Mouse (Mus musculus) spleen, postnatal 10 days (tissue): ENCODE measurements around the gene Shmt1.
A peak's percentile ranks its signal among the peaks of the same experiment; 100 is the strongest.
"Not testable (repeated sequence)": the region's sequence is repeated elsewhere in the genome, so short reads cannot be mapped to it uniquely, and the experiment has no call there.

Experiments
- DNase-seq, 2 experiments: peaks; one replicate each; pipeline ENCODE4 v3.0.0; 2021 to 2022; ENCODE audit warnings: low spot score in 2 of 2

The Shmt1 gene

DNA sequence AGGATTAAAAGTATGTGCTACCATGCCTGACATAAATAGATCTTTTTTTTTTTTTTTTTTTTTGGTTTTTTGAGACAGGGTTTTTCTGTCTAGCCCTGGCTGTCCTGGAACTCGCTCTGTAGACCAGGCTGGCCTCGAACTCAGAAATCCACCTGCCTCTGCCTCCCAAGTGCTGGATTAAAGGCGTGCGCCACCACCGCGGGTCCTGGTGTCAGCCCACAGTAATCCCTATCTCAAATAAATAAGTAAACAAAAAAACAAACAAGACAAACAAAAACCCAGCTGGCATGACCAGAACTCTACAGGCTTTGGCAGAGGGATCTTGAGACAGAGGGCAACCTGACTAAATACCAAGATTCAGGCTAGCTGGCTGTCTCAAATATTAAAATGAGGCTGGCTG is at the start of gene Shmt1:
Shmt1 (minus strand) TSS at position 101 of the 400 bp plus-strand sequence.
- DNase-seq, result not testable (repeated sequence)

GRCm38 (mm10) chr11:60856587-60856986 is 45.1 kb upstream of the Shmt1 start:
- no peak for DNase-seq

DNA sequence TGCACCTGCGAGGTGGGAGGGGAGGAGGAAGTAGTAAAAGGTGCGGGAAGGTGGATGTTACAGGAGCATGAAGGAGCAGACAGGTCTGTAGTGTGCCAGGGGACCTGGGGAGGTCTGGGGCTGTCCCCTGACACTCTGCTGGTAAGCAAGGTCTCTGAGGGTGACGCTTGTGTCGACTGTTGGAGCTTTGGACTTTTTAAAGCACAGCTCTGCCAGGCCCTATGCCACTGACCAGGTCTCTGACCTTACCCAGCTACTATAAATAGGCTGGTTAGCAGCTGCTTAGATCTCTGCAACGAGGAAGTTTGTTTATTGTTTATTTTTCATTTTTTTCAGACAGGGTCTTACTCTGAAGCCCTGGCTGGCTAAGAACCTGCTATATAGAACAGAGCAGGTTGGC is 33.9 kb upstream of the Shmt1 start:
- DNase-seq, result no peak

GRCm38 (mm10) chr11:60843412-60843811 is 31.9 kb upstream of the Shmt1 start:
- DNase-seq, result no peak

DNA sequence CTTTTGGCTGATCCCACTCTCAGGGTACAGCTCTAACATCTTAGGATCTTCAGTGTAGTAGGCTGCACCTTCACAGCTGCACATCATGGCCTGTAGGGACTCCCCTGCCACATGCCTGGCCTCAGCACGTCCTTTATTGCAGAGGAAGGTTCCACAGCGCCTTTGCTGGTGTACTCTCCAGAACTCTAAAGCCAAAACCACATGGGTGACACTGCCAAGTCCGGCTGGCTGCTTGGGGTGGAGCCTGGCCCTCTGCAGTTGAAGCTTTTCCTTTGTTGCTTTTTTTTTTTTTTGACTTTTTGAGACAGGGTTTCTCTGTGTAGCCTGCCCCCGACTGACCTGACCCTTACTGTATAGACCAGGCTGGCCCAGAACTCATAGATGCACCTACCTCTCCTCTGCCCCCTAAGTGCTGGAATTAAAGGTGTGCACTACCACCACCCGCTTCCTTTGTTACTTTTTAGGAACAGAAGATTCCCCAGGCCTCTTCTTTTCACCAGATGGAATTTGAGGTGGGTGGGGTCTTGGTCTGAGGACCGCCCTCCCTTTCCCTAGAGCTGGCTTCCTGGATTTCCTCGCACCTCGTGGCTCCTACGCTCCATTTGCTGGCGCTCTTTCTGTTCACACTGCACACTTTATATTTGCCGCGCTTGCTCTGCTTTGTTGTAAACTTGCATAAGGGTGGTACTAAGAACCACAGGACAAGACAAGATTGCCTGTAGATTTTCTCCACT is 30.1 kb upstream of the Shmt1 start:
- DNase-seq, result no peak

DNA sequence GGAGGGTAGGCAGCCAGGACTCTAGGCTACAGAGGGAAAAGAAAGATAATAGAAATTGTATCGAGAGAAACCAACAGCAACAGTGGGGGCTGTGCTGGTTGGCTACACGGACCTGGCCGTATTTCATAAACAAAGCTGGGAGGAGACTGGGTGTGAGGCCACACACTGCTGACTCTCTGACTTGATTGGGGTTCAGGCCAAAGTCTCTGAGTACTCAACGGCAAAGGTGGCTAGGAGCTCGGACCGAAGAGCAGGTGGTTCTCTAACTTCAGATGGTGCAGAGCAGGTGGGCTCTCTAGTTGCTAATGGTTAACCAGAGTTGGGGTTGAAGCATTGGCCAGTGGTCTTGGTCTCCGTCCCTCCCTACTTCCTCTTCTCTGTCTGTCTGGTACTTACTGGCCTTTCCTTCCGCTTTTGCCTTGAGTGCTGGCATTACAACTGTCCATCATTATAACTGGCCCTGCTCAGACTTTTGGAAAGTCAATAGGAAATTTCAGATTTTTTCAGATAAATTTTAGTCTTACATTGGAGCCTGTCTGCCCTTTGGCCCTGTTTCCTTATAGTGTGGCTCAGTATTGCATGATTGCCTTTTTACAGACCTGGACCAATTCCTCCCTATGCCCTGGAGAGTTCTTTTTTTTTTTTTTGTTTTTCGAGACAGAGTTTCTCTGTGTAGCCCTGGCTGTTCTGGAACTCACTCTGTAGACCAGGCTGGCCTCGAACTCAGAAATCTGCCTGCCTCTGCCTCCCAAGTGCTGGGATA is 26.3 kb upstream of the Shmt1 start:
- no peak for DNase-seq

- DNase-seq, result no peak
Measured at GRCm38 (mm10) chr11:60836897-60837296, 25.4 kb upstream of the Shmt1 start.

DNA sequence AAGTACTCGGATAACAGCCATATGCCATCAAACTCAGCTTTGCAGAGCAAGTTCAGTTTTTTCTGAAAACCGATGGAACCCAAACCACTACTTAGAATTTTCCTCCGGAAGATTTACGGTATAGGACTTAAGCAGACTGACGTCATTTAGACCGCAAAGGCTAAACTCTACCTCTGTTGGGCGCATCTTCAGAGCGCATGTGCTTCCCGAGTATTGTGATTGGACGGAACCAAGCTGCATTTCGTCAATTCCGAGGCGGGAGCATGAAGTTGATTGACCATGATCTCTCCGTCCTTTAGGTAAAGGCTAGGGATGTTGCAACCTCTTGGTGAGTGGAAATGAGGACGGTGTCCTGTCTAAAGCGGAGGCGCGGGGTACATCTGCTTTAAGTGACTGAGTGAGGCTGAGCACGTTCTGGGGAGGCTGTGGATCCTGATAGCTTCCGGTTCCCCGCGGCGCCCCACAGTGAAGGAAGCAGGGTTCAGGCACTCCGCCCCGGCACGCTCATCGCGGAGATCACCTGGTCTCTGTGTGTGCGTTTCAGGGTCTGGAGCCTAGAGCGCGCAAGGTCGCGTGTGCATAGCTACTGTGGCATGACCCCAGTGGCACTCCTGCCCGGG is 19.0 kb upstream of the Shmt1 start, which contains the start of gene Dhrs7b:
Dhrs7b (plus strand) TSS at position 199 of the 620 bp plus-strand sequence.
- peak; percentile 79 to 83 for DNase-seq

- no peak for DNase-seq
Measured at GRCm38 (mm10) chr11:60828903-60829302, 17.4 kb upstream of the Shmt1 start.

- DNase-seq, result no peak
Measured at GRCm38 (mm10) chr11:60827241-60827945, 15.9 kb upstream of the Shmt1 start.

GRCm38 (mm10) chr11:60826700-60827099 is 15.2 kb upstream of the Shmt1 start:
- DNase-seq, result no peak

DNA sequence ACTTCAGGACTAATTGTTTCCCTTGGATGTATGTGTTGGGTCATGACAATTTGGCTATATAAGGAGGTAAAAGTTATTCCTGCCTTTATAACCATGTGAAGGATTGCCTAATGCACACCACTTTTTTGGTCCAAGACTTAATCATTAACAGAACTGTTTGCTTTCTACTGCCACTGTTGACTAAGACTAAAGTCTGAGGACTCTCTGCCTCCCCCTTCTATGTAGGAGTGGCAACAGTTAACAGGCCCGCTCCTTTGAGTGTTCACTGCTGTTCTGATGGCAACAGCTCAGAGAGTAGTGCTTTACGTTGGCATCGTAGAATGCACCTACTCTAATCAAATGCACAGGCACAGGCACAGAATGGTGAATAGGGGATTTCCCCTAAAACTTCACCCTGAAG is 13.7 kb upstream of the Shmt1 start:
- no peak for DNase-seq

DNA sequence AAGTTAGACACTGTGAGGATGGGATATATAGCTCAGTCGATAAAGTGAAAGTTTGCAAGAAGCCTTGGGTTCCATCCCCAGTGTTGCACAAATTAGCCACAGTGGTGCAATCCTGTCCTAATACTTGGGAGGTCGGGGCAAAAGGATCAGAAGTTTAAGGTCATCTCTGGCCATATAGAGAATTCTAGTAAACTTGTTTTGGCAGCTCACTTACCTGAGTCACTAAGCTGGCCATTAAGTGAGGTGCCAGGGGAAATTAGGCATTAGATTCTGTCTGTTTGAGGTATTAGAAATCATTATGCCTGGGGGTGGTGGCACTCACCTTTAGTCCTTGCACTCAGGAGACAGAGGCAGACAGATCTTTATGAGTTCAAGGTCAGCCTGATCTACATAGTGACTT is 12.3 kb upstream of the Shmt1 start:
- no peak for DNase-seq

DNA sequence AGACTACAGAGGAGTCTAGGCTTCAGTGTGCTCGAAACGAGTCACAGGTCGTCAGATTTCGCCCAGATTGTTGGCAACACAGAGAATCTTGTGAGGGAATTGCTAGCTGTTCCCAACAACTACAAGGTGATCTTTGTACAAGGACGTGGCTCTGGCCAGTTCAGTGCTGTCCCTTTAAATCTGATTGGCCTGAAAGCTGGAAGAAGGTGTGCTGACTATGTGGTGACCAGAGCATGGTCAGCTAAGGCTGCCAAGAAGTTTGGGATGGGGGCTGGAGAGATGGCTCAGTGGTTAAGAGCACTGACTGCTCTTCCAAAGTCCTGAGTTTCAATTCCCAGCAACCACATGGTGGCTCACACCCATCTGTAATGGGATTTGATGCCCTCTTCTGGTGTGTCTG is 4.9 kb upstream of the Shmt1 start:
- DNase-seq, result no peak

DNA sequence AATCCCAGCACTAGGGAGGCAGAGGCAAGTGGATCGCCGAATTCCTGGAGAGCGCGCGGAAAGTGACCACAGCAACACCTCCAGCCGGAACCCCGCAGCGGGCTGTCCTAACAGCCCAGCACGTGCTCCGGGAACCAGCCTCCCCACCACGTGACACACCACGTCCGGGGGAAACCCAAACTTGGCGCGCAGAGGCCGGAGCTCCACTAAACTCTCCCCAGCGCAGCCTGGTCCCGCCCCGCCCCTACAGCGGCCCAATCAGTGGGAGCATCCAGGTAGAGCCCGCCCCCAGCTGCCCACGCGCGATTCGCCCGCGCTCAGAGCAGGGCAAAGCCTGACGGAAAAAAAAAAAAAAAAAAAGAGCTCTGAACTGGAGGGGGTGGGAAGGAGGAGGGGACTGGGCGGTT is 461 bp downstream of the Shmt1 start:
- DNase-seq, result peak; percentile 76 to 91

DNA sequence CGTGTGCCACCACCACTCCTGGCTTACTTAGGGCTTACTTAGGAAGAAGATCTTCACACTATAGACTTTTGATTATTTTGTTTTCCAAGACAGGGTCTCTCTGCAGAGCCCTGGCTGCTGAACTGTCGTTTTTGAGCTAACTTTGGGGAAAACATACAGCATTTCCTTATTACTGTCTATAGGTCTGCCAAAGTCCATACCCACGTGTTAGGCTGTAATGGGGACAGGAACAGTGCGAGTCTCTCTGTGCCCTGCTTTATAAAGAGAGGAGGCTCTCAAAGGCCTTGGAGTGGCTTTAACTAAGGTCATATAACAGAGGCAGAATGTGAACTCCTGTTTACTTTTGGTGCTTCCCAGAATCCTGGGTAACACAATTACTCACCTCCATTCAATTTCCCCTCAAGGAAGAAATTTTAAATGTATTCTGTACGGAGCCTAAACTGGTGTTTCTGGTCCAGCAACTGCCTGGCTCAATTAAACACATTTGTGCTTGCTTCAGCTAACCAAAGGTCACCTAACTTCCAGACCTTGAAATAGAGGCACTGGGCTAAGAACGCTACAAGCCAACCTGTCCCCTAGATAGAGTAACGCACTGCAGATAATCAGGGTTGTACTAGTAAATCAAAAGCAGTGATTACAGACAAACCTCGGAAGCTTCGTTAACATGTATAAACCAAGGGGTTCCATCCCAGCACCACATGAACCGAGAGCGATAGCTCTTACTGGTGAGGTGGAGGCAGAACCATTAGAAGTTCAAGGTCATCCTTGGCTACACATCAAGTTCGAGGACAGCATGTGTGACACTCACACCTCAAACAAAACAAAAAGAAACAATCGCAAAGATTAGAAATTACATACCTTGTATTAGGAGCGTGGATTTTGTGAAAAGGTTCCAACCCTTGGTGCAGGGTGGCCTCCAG is 1.2 kb downstream of the Shmt1 start:
- DNase-seq, result no peak

- DNase-seq, result no peak
Measured at GRCm38 (mm10) chr11:60809546-60809945, 2.0 kb downstream of the Shmt1 start.

DNA sequence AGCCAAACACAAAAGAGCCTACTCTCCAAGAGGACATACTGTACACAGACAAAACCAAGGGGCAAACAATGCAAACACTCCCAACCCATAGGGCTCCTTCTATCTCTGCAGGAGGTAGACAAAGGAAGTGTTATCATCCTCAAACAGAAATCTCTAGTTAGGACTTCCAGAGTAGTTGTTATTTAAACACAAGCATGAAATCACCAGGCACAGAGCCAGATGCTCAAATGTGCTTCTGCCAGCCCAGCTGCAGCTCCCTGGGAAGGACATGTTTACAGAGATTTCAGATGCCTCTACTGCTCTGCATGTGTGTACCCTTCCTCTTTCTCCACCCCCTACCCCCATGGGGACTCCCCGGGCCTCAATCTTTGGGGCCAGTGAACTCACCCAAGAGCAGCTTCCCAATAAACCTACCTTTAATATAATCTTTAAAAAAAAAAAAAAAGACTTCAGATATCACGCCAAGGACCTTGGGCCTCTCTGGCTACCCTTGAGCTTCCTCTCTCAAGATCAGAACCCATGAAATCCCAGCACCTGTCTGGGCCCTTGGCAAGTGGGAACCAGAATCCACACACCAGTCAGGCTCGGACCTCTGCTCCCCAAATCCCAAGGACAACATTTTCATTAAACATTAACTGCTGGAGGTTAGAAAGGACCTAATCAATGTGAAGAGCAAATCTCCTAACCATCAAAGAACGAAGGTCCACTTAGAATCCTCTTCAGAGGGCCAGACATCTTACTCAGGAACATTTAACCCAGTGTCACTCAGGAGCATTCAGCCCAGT is 3.0 kb downstream of the Shmt1 start:
- no peak for DNase-seq

GRCm38 (mm10) chr11:60800892-60801291 is 10.6 kb downstream of the Shmt1 start:
- DNase-seq, result no peak

GRCm38 (mm10) chr11:60799977-60800376 is 11.5 kb downstream of the Shmt1 start:
- DNase-seq, result no peak
